Mouse (Mus musculus): ENCODE measurements at regions not wholly inside any gene's neighbourhood (a gene's known extent, or its start where the extent isn't known, plus 50 kb on each side); places are given as distances from the start of the nearest gene placed in this dataset.
A peak's percentile ranks its signal among the peaks of the same experiment; 100 is the strongest.

DNA sequence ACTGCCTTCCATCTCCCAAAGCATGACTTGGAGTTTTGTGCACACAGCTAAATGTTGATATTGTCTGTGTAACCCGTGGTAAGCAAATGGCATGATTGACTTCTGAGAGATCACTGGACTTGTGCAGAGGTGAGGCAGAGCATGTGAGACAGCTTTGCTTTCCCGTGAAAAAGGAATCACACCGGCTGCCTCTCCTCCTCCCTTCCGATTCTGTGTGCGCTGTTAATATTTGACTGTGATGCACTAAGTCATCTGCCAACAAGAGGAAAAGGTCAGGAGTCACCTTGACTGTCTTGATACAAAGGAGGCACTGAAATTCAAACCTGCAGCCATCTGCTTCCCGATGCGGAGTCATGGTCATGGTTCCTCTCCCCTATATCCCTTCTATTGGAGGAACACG lies 98.0 kb downstream of the Ehf start:
- TF ChIP-seq CTCF (IDR thresholded peaks at IDR 0.05; ENCODE audit: borderline replicate concordance, extremely low read depth, insufficient read depth, insufficient read length) (no peak), POLR2A (IDR thresholded peaks at IDR 0.05; ENCODE audit: borderline replicate concordance, extremely low read depth, insufficient read depth, insufficient read length, poor library complexity, severe bottlenecking) (no peak)
- DNase-seq (ENCODE audit: low read depth), result no peak

DNA sequence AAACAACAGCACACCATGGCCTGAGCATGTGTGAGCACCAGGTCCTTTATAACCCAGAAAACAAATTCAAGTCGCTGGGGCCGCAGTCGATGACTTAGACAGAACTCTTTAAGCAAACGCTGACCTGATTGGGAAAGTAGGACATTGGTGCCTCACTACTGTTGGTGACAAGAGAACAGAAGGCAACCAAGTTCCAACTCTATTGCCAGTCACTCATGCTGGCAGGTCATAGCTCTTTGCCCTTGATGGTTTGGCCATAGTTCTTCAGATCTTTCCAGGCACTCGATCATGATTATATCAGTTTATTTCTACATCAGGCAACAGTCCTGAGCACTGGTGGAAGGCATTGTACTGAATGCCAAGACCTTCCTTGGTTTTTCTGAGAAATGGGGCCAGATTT lies 94.7 kb downstream of the Ehf start:
- no peak for DNase-seq (ENCODE audit: low read depth)

DNA sequence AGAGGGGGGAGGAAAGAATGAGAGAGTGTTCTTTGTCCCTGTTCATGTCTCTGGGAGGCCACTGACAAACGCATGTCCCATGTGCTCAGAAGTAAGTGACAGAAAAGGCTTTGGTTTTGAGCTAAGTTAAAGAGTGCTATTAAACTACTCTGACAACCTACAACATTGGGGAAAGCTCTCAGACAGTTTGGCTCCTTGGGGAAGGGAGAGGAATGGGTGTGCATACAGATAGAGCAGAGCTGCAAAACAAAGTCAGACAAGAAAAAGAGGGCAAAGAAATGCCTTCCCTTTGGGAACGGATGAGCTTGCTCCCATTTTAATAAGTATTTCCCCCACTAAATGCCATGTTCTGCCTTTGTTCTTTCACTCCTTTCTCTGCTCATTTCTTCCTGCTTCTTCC lies 94.0 kb downstream of the Ehf start:
- peak; percentile 31 for DNase-seq (ENCODE audit: low read depth)
- TF ChIP-seq POLR2A (IDR thresholded peaks at IDR 0.05; ENCODE audit: borderline replicate concordance, extremely low read depth, insufficient read depth, insufficient read length, poor library complexity, severe bottlenecking) (no peak), CTCF (IDR thresholded peaks at IDR 0.05; ENCODE audit: borderline replicate concordance, extremely low read depth, insufficient read depth, insufficient read length) (no peak)

More for the DNA sequence above, 94.7 kb downstream of the Ehf start:
- TF ChIP-seq CTCF (IDR thresholded peaks at IDR 0.05; ENCODE audit: borderline replicate concordance, extremely low read depth, insufficient read depth, insufficient read length) (no peak), POLR2A (IDR thresholded peaks at IDR 0.05; ENCODE audit: borderline replicate concordance, extremely low read depth, insufficient read depth, insufficient read length, poor library complexity, severe bottlenecking) (no peak)

DNA sequence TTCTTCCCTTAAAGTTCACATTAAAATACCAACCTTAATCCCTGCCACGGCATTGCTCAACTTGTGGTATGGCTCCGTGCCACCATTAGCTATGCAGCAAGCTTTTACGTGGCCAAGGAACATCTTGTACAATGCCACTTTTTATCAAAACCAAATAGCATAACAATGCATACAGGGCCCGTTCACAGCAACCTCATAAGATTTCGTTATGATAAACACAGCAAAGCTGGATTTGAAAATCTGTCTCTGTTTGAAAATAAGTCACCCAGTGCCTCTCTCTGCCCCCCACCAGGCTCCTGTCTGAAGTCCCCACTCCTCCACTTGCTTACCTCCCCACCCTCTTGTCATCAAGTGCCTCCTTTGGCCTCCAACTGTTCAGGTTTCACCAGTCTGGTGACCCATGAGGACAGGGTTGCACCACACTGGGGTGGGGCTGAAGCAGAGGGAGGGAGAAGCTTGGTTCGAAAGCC lies 93.5 kb downstream of the Ehf start:
- TF ChIP-seq CTCF (IDR thresholded peaks at IDR 0.05; ENCODE audit: borderline replicate concordance, extremely low read depth, insufficient read depth, insufficient read length) (no peak), POLR2A (IDR thresholded peaks at IDR 0.05; ENCODE audit: borderline replicate concordance, extremely low read depth, insufficient read depth, insufficient read length, poor library complexity, severe bottlenecking) (no peak)
- DNase-seq (ENCODE audit: low read depth), result no peak

DNA sequence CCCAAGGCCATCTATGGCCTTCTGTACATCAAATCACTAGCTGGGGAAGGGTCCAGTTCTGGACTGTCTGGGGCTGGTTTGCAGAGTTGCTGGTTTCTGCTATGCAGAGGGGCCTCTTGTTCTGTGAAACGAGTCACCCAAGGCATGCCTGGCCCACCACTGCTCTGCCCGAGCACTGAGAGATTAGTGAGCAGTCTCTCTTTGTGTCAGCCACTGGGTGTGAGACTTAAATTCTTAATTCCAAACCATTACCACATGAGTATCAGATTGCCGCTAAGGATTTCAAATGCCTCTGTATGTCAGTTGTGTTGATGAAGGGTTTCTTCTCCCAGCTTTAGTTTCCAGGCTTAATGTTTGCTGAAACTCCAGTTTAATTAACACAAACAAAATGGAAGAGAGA lies 91.9 kb downstream of the Ehf start:
- TF ChIP-seq CTCF (IDR thresholded peaks at IDR 0.05; ENCODE audit: borderline replicate concordance, extremely low read depth, insufficient read depth, insufficient read length) (no peak), POLR2A (IDR thresholded peaks at IDR 0.05; ENCODE audit: borderline replicate concordance, extremely low read depth, insufficient read depth, insufficient read length, poor library complexity, severe bottlenecking) (no peak)
- DNase-seq (ENCODE audit: low read depth), result no peak
